Mouse (Mus musculus) liver, postnatal 0 days (tissue): ENCODE data around the gene Cpm.

Experiments
- CTCF ChIP-seq: sonication (generic); IDR thresholded peaks from 2 replicates; pipeline ENCODE4 v1.5.1; 2016; ENCODE audit warnings: antibody characterized with exemption, low read depth
- EP300 ChIP-seq: IDR thresholded peaks from 2 replicates; pipeline ENCODE4 v1.6.1; 2016; ENCODE audit warnings: antibody characterized with exemption, low read depth, mild to moderate bottlenecking

- TF ChIP-seq EP300 (no peak), CTCF (no peak)
These were observed 87.4 kb downstream of the Cpm start for GRCm38 (mm10) chr10:117716686-117717085.
